Mouse (Mus musculus) A20 (cell line): ENCODE measurements around the gene Pank4.

ENCODE experiments used
- DNase-seq: peaks from one replicate; pipeline ENCODE4 v3.0.0-alpha.2; 2011; ENCODE audit warnings: low read depth, low spot score

Gene Pank4

GRCm38 (mm10) chr4:154943323-154944039 lies 20.4 kb upstream of the Pank4 start:
- no peak for DNase-seq

GRCm38 (mm10) chr4:154944121-154944590 lies 19.8 kb upstream of the Pank4 start:
- peak; percentile 93 for DNase-seq

GRCm38 (mm10) chr4:154946319-154946718 lies 17.6 kb upstream of the Pank4 start:
- no peak for DNase-seq

DNA sequence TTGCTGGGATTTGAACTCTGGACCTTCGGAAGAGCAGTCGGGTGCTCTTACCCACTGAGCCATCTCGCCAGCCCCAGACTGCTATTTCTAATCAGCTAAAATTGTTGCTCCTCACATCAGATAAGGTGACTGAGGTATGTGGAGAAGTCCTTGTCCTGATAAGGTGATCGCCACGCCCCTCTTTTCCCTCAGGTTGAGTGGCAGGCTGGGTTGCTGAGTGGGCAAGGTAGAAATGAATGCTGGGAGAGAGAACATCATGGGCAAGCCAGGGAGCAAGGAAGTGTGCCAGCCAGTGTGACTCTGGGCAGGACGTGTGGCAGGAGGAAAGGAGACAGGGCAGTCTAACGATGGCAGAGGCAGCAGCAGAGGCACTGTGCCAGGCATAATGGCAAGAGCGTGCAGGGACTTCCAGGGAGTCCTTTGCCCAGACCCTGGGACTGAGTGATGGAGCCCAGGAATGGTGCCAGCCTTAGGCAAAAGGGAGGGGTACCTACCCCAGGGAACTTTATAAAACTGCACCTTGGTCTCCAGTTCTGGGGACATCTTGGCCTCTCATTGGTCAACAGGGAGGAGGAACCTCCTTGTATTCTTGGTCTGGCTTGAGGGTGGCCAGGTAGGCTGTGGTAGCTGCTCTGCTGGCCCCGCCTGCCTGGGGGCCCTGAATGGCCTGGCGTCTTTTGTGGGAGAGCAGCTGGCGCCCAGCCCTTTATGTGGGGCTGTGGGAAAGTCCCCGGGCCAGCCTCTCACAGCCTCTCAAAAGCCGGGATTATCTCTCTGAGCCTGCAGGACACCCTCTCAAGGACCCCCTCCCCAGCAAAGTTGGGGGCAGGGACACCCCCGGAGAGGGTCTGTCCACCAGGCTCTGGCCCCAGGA lies 15.6 kb upstream of the Pank4 start:
- DNase-seq: no peak

DNA sequence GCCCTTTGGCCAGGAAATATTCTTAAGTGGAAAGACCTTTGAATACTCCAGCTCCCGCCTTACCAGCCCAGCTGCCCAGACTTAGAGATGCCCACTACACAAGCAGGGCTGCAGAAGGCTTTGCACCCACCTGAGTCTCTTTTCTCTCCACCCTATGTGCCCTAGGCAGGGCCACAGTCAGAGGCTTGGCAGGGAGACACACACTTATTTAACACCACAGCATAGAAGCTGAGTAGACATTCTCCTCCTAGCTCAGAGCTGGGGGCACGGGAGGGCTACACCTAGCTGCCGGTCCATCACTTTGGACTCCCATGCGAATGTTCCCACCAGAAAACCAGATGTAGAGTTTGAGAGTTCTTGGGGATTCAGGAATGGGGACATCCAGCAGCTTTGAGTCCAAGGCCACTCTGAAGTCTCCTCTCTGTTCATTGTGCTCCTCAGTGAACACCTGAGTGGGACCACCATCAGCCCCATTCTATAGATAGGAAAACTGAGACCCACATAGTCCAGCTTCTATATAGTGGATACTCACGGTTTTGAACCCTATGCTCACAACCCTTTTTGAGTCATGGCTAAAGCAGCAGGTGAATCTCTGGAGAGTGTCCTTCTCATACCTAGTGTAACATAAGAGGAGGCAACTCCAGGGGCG lies 14.9 kb upstream of the Pank4 start:
- DNase-seq: no peak

GRCm38 (mm10) chr4:154949589-154949982 lies 14.3 kb upstream of the Pank4 start:
- no peak for DNase-seq

- DNase-seq: no peak
Observed at GRCm38 (mm10) chr4:154952461-154953241, 11.3 kb upstream of the Pank4 start.

DNA sequence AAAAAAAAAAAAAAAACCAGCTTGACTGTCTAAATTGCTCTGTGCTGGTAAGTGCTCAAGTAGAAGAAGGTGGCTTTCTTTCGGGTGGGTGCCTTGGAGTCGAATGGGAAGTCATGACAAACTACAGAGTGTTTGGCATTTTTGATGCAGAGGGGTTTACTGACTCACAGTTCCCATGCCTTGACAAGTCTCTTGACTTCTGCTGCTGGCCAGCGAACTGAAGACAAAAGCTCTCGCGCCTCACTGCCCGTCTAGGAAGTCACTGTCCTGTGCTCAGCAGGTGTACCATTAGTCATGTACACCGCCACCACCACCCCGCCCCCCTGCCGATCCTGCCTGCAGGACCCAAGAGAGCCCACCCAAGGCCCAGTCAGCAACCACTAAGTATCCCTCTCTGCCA lies 7.3 kb upstream of the Pank4 start:
- DNase-seq: peak; percentile 54

GRCm38 (mm10) chr4:154957289-154957993 lies 6.5 kb upstream of the Pank4 start:
- no peak for DNase-seq

DNA sequence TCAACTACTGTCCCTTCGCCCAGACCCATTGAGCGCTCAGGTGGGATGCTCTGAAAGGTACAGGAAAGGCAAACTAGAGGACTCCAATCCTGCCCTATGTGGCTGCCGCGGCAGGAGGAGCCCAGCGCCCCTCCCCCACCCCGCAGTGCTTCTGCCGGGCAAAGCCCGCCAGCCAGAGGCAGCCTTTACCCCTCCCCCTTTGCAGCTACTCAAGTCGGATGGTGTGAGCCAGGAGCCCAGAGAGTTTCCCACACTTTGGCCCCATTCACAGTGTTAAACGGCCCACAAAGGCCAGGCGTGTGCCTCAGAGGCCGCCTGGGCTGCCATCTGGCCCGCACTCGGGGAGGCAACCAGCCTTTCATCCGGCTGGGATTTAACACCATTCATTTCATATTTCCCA lies 5.8 kb upstream of the Pank4 start:
- no peak for DNase-seq

DNA sequence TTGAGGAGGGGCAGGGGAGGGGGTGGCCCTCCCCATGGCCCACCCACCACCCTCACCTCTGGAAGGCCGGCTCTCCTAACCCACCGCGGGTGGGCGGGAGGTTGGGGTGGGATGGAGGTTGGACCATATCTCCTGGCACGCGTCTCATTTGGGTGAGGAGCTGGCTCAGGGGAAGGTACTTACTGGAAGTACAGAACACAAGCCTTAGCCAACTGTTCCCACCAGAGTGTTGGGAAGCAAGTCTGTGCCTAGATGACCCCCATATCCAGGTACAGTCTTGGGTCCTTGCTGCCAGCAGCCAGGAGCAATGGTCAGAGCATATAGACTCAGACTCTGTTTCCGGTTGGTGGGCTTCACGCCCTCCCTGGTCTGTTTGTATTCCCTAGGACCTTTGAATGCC lies 5.3 kb upstream of the Pank4 start:
- no peak for DNase-seq

DNA sequence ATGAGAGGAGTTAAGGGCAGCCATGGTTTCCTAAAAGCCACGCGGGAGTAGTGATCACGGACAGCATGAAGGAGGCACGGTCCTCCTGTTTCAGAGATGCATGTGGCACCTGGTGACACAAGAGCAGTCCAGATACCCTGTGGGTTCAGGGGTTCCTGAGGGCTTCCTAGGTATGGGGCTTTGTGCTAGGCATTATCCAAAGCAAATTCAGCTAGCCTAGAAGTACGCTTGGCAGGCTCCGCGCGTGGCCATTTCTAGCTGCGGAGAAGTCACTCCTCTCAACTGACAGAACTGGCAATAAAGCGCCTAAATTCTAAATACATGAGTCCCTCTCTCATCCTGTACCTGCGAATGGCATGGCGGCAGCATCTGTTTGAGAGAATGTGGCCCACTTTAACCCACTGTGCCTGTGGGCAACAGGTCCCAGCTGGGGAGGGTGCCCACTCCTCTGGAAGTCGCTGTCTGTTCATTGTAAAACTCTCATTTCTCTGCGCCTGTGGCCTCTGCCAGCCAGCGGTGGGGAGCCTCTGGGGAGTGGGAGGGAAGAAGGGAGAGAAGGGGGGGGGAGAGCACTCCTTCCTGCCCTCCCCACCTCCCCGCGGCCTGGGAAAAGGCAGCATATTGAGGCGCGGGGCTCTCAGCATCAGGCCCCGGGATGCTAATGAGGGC lies 3.8 kb upstream of the Pank4 start:
- no peak for DNase-seq

GRCm38 (mm10) chr4:154960690-154961225 lies 3.2 kb upstream of the Pank4 start, which contains the start of gene Hes5:
Hes5 (plus strand) TSS chr4:154960923.
- DNase-seq: no peak

DNA sequence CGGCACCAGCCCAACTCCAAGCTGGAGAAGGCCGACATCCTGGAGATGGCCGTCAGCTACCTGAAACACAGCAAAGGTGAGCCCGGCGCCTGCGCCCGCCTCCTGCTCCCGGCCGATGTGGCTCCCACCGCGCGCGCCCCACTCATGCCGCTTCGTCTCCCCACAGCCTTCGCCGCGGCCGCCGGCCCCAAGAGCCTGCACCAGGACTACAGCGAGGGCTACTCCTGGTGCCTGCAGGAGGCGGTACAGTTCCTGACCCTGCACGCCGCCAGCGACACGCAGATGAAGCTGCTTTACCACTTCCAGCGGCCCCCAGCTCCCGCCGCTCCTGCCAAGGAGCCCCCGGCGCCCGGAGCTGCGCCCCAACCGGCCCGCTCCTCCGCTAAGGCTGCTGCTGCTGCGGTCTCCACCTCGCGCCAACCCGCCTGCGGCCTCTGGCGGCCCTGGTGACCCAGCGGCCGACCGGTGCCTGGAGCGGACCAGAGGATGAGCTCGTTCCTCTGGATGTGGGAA lies 2.6 kb upstream of the Pank4 start:
- DNase-seq: peak; percentile 84

- DNase-seq: peak; percentile 89
Observed at GRCm38 (mm10) chr4:154961911-154962310, 2.0 kb upstream of the Pank4 start.

DNA sequence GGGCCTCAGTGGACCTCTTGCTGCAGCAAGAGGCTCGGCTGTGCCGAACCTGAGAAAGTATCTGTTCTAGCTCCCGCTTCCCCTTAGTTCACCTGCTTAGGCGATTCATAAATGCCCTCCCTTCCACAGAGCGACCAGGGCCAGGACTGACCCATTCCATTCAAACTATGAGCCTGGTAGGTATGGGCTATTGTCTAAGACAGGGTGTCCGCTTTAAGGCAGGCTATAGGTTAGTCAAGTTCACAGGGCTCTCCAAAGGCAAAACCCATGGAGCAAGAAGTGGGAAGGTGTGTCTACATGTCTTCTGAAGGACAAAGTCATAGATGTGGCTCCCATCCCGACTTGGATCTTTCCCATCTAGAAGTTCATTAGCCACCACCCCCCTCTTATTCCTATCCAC lies 1.2 kb upstream of the Pank4 start:
- DNase-seq: no peak

GRCm38 (mm10) chr4:154963190-154963836 lies 610 bp upstream of the Pank4 start:
- peak; percentile 49 for DNase-seq

GRCm38 (mm10) chr4:154964581-154965235 lies 785 bp downstream of the Pank4 start:
- no peak for DNase-seq

DNA sequence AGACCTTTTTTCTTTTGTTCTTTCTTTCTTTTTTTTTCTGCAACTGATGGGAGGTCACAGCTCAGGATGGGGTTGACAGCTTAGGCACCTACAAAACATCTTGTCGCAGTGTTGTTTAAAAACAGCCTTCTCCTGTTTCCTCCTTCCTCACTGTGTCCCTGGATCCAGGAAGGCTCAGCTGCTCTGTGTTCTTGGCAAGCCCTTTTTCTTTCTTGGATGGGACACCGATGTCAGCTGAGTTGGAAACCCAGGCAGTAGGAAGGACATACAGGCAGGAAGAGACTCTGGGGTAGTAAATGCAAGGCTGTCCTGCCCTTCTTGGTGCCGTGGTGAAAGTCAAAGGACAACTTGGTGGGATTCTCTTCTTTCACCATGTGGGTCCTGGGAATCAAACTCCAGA lies 1.9 kb downstream of the Pank4 start:
- DNase-seq: no peak
